Mouse (Mus musculus) megakaryocyte, embryonic 14.5 days (primary cell): ENCODE data around the gene Ntrk3. TPM values are rescaled to one million over a fixed set of nuclear protein-coding genes. Genes with fewer than 3 reads are reported as not detected.

Experiments
- H3K27me3 ChIP-seq: replicated peaks from 2 replicates; pipeline ENCODE3; 2012; ENCODE audit warnings: inconsistent platforms
- H3K36me3 ChIP-seq: replicated peaks from 2 replicates; pipeline ENCODE3; 2012; ENCODE audit warnings: low read length, inconsistent platforms, mixed read lengths
- H3K4me1 ChIP-seq: 2 replicates; pipeline ENCODE4 v1.6.1; 2012; ENCODE audit warnings: inconsistent platforms
- H3K4me3 ChIP-seq: replicated peaks from 2 replicates; pipeline ENCODE3; 2012; ENCODE audit warnings: moderate library complexity, mild to moderate bottlenecking, inconsistent platforms
- H3K9me3 ChIP-seq: 2 replicates; pipeline ENCODE4 v1.6.1; 2012; ENCODE audit warnings: inconsistent platforms
- FLI1 ChIP-seq: IDR thresholded peaks from 2 replicates; pipeline ENCODE4 v1.6.1; 2012; ENCODE audit warnings: low read length, inconsistent platforms, mixed read lengths
- GATA1 ChIP-seq: IDR thresholded peaks from 3 replicates; pipeline ENCODE4 v1.6.1; 2012; ENCODE audit warnings: mixed read lengths, low read length, inconsistent platforms, borderline replicate concordance
- polyA plus RNA-seq: library from polyadenylated mRNA; stranded (reverse); fragments of >175 nt; gene quantifications from 2 replicates; pipeline ENCODE4 v1.2.3, GENCODE M21; 2012; ENCODE audit warnings: low replicate concordance; ENCODE audit not compliant: insufficient read depth

The Ntrk3 gene
- polyA plus RNA-seq, 1 experiment, result not detected

- no peaks in the 10 kb centered on the region for H3K27me3 ChIP-seq
- peaks cover 9% of the 10 kb centered on the region; the same call in 1 of the 2 replicates for H3K9me3 ChIP-seq
- TF ChIP-seq FLI1, result no peak
- TF ChIP-seq GATA1, result no peak
- H3K4me1 ChIP-seq, result no peaks in the 10 kb centered on the region
- no peaks in the 10 kb centered on the region for H3K36me3 ChIP-seq
- H3K4me3 ChIP-seq, result no peak overlapping the region
These were observed 404.4 kb downstream of the Ntrk3 start for GRCm38 (mm10) chr7:78333422-78333821.

GRCm38 (mm10) chr7:78328301-78328700 is 409.5 kb downstream of the Ntrk3 start:
- TF ChIP-seq FLI1 (no peak), GATA1 (no peak)
- Histone ChIP-seq H3K27me3 (no peaks in the 10 kb centered on the region), H3K36me3 (no peaks in the 10 kb centered on the region)

GRCm38 (mm10) chr7:78326185-78326584 is 411.6 kb downstream of the Ntrk3 start:
- no peak for TF ChIP-seq FLI1
- no peak for TF ChIP-seq GATA1
- Histone ChIP-seq H3K36me3 (no peaks in the 10 kb centered on the region), H3K9me3 (0 out of 2 replicates have a peak, but pooled peaks cover 4% of the 10 kb centered on the region), H3K4me1 (no peaks in the 10 kb centered on the region), H3K27me3 (no peaks in the 10 kb centered on the region), H3K4me3 (no peak overlapping the region)

More at GRCm38 (mm10) chr7:78328301-78328700, 409.5 kb downstream of the Ntrk3 start:
- Histone ChIP-seq H3K4me1 (no peaks in the 10 kb centered on the region), H3K4me3 (no peak overlapping the region), H3K9me3 (0 out of 2 replicates have a peak, but pooled peaks cover 6% of the 10 kb centered on the region)

- Histone ChIP-seq H3K9me3 (no peaks in the 10 kb centered on the region), H3K36me3 (no peaks in the 10 kb centered on the region), H3K27me3 (no peaks in the 10 kb centered on the region), H3K4me1 (no peaks in the 10 kb centered on the region), H3K4me3 (no peak overlapping the region)
- TF ChIP-seq FLI1 (no peak), GATA1 (no peak)
These were observed 419.2 kb downstream of the Ntrk3 start for GRCm38 (mm10) chr7:78318640-78319039.

- H3K36me3 ChIP-seq, result no peaks in the 10 kb centered on the region
- H3K27me3 ChIP-seq, result no peaks in the 10 kb centered on the region
- no peaks in the 10 kb centered on the region for H3K4me1 ChIP-seq
- TF ChIP-seq GATA1 (no peak), FLI1 (no peak)
- no peak overlapping the region for H3K4me3 ChIP-seq
- peaks cover 28% of the 10 kb centered on the region for H3K9me3 ChIP-seq
These were observed 432.0 kb downstream of the Ntrk3 start for GRCm38 (mm10) chr7:78305770-78306169.

GRCm38 (mm10) chr7:78305029-78305428 is 432.8 kb downstream of the Ntrk3 start:
- no peaks in the 10 kb centered on the region for H3K4me1 ChIP-seq
- peaks cover 30% of the 10 kb centered on the region for H3K9me3 ChIP-seq
- TF ChIP-seq GATA1, result no peak
- TF ChIP-seq FLI1, result no peak
- no peak overlapping the region for H3K4me3 ChIP-seq
- H3K36me3 ChIP-seq, result no peaks in the 10 kb centered on the region
- H3K27me3 ChIP-seq, result no peaks in the 10 kb centered on the region

- H3K27me3 ChIP-seq, result no peaks in the 10 kb centered on the region
These were observed 440.5 kb downstream of the Ntrk3 start for GRCm38 (mm10) chr7:78297290-78297689.

GRCm38 (mm10) chr7:78294322-78294721 is 443.5 kb downstream of the Ntrk3 start:
- H3K27me3 ChIP-seq, result no peaks in the 10 kb centered on the region
- peaks cover 12% of the 10 kb centered on the region; the same call in 1 of the 2 replicates for H3K9me3 ChIP-seq
- TF ChIP-seq GATA1 (no peak), FLI1 (no peak)

More at GRCm38 (mm10) chr7:78297290-78297689, 440.5 kb downstream of the Ntrk3 start:
- H3K4me3 ChIP-seq, result no peak overlapping the region
- H3K36me3 ChIP-seq, result no peaks in the 10 kb centered on the region
- TF ChIP-seq FLI1 (no peak), GATA1 (no peak)
- no peaks in the 10 kb centered on the region for H3K4me1 ChIP-seq
- H3K9me3 ChIP-seq, result peaks cover 28% of the 10 kb centered on the region

GRCm38 (mm10) chr7:78290186-78290585 is 447.6 kb downstream of the Ntrk3 start:
- TF ChIP-seq GATA1 (no peak), FLI1 (no peak)
- H3K9me3 ChIP-seq, result peaks cover 3% of the 10 kb centered on the region; the same call in 1 of the 2 replicates
- H3K4me1 ChIP-seq, result no peaks in the 10 kb centered on the region
- H3K27me3 ChIP-seq, result no peaks in the 10 kb centered on the region
- H3K36me3 ChIP-seq, result no peaks in the 10 kb centered on the region
- H3K4me3 ChIP-seq, result no peak overlapping the region

More at GRCm38 (mm10) chr7:78294322-78294721, 443.5 kb downstream of the Ntrk3 start:
- Histone ChIP-seq H3K4me1 (no peaks in the 10 kb centered on the region), H3K4me3 (no peak overlapping the region), H3K36me3 (no peaks in the 10 kb centered on the region)

GRCm38 (mm10) chr7:78286516-78287238 is 451.1 kb downstream of the Ntrk3 start:
- TF ChIP-seq FLI1 (no peak), GATA1 (no peak)
- Histone ChIP-seq H3K9me3 (no peaks in the 10 kb centered on the region), H3K27me3 (no peaks in the 10 kb centered on the region), H3K4me3 (no peak overlapping the region), H3K4me1 (no peaks in the 10 kb centered on the region), H3K36me3 (no peaks in the 10 kb centered on the region)

- peaks cover 14% of the 10 kb centered on the region for H3K9me3 ChIP-seq
- no peaks in the 10 kb centered on the region for H3K27me3 ChIP-seq
- H3K36me3 ChIP-seq, result no peaks in the 10 kb centered on the region
- H3K4me3 ChIP-seq, result peak overlapping the region; percentile 62
- TF ChIP-seq FLI1, result no peak
- no peaks in the 10 kb centered on the region for H3K4me1 ChIP-seq
These were observed 468.1 kb downstream of the Ntrk3 start for GRCm38 (mm10) chr7:78269506-78270250.
